Mouse (Mus musculus): ENCODE measurements around the gene Omd.

The Omd gene

GRCm38 (mm10) chr13:49608589-49609322 is 26.5 kb downstream of the Omd start:
- DNase-seq (ENCODE audit: low spot score), result no peak

GRCm38 (mm10) chr13:49617021-49617420 is 34.8 kb downstream of the Omd start:
- DNase-seq (ENCODE audit: low spot score), result no peak

GRCm38 (mm10) chr13:49618365-49618764 is 36.1 kb downstream of the Omd start:
- no peak for DNase-seq (ENCODE audit: low spot score)

GRCm38 (mm10) chr13:49623216-49623615 is 41.0 kb downstream of the Omd start:
- no peak for DNase-seq (ENCODE audit: low spot score)

- DNase-seq (ENCODE audit: low spot score), result no peak
Observed at GRCm38 (mm10) chr13:49628167-49628566, 45.9 kb downstream of the Omd start.

GRCm38 (mm10) chr13:49629076-49629475 is 46.8 kb downstream of the Omd start:
- no peak for DNase-seq (ENCODE audit: low spot score)

GRCm38 (mm10) chr13:49639965-49640364 is 57.7 kb downstream of the Omd start:
- no peak for DNase-seq (ENCODE audit: low spot score)

All from layer of hippocampus, adult 11-12 months (tissue).